Mouse (Mus musculus): Measurements from ENCODE around the gene Plscr3. TPM values are rescaled to one million over a fixed set of nuclear protein-coding genes. Genes with fewer than 3 reads are reported as not detected.

Plscr3 gene
- polyA plus RNA-seq, 1 experiment = 128 TPM

DNA sequence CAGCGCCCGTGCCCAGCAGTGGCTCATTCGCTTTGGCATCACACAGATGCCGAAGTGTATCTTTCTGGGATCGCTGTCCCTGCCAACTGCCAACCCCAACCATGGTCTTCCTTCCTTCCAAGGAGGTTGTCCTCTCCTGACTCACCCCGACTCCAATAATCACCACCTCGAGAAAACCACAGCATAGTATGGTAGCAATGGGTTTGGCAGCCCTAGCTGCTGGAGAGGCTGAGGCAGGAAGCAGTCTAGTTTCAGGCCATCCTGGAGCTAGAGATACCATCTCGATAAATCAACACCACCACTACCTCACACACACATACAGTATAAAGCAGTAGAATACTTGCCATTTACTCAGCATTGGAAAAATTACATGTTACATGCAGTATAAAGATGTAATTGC lies 27.3 kb upstream of the Plscr3 start:
- no peaks in the 10 kb centered on the region for H3K4me1 ChIP-seq (ENCODE audit: control insufficient read depth, insufficient read depth, low read length)
- no peak overlapping the region for H3K27ac ChIP-seq (ENCODE audit: insufficient read depth, low read length)
- H3K4me3 ChIP-seq (ENCODE audit: insufficient read depth, low read length) = no peak overlapping the region
- TF ChIP-seq POLR2A (IDR thresholded peaks at IDR 0.05; ENCODE audit: low read depth, low read length) = no peak
- TF ChIP-seq CTCF (IDR thresholded peaks at IDR 0.05; ENCODE audit: borderline replicate concordance, insufficient read depth, low read length) = no peak

DNA sequence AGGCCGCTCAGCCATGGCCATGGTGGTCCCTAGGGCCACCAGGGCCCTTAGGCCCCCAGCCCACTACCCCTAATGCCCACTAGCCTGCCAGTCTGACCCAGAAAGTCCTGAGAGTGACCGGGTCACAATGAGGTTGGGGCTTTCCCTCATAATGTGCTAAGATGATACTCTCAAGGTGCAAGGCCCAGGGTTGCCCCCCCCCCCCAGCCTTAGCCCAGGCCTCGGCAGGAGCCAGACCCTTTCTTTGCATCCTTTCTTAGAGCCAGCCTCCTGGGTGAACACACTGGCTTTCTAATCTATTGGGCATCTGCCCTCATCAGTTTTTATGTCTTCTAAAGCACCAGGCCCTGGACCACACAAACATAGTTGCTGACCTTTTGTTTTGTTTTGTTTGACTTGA lies 24.1 kb upstream of the Plscr3 start, which contains the start of gene Spem1:
Gene Spem1, minus strand, starts transcription at position 101 of the 400 bp plus-strand sequence.
- Histone ChIP-seq H3K4me1 (ENCODE audit: control insufficient read depth, insufficient read depth, low read length) (no peaks in the 10 kb centered on the region), H3K27ac (ENCODE audit: insufficient read depth, low read length) (no peak within 1 kb of the TSS), H3K4me3 (ENCODE audit: insufficient read depth, low read length) (no peak within 1 kb of the TSS)
- no peak for TF ChIP-seq POLR2A (IDR thresholded peaks at IDR 0.05; ENCODE audit: low read depth, low read length)
- TF ChIP-seq CTCF (IDR thresholded peaks at IDR 0.05; ENCODE audit: borderline replicate concordance, insufficient read depth, low read length) = no peak

DNA sequence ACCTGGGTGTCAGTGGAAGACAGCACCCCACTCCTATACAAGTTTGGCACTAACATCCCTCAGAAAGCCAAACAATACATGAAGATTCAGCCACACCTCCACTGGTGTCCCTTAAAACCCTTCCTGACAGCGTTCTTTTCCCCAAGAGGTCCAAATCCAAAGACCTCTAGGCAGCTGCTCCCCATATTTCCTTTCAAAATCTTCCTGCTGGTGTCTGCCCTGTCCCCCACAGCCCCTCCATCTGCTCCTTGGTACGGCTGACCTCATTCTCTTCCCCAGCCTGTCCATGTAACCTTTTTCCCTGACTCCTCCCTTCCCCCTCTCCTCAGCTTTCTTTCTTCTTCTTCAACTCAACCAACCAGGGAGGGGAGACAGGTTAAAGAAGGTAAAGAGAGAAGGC lies 22.7 kb upstream of the Plscr3 start:
- H3K4me1 ChIP-seq (ENCODE audit: control insufficient read depth, insufficient read depth, low read length) = no peaks in the 10 kb centered on the region
- no peak overlapping the region for H3K4me3 ChIP-seq (ENCODE audit: insufficient read depth, low read length)
- H3K27ac ChIP-seq (ENCODE audit: insufficient read depth, low read length) = no peak overlapping the region
- no peak for TF ChIP-seq CTCF (IDR thresholded peaks at IDR 0.05; ENCODE audit: borderline replicate concordance, insufficient read depth, low read length)
- no peak for TF ChIP-seq POLR2A (IDR thresholded peaks at IDR 0.05; ENCODE audit: low read depth, low read length)

DNA sequence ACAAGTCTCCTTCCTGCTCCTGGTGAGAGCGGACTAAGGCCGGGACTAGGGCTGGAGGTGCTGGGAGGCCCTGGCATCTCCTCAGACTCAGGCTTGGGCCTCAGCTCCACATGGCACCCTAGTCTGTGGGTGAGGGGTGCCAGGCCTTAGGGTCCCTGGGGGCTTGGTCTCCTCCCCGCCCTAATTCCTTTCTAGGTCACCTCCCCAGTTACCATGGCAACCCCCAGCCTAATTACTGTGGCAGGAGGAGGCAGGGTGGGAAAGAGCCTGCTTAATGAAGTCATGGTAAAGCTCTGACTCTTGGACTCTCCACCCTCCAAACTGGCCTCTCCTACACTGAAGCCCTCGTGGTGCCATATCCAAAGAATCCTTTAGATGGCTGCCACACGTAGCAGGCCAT lies 17.3 kb upstream of the Plscr3 start:
- TF ChIP-seq CTCF (IDR thresholded peaks at IDR 0.05; ENCODE audit: borderline replicate concordance, insufficient read depth, low read length) = no peak
- TF ChIP-seq POLR2A (IDR thresholded peaks at IDR 0.05; ENCODE audit: low read depth, low read length) = no peak
- Histone ChIP-seq H3K4me1 (ENCODE audit: control insufficient read depth, insufficient read depth, low read length) (no peaks in the 10 kb centered on the region), H3K27ac (ENCODE audit: insufficient read depth, low read length) (no peak overlapping the region), H3K4me3 (ENCODE audit: insufficient read depth, low read length) (no peak overlapping the region)

DNA sequence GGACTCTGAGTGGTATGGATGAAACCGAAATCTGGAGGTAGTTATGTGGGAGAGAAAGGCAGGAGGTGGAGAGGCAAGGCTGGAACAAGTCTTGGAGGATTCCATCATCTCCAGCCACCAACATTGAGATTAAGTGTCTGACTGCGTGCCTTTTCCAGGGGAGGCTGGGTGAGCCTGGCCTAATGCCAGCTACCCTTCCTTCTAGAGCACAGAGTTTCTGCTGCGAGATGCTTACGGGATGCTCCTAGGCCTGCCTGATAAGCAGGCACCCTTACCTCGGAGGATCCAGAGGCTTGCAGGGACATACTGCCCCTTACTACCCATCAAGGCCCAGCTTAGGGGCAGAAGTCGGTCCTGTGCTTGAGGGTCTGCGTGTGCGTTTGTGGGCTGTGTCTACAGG lies 12.6 kb upstream of the Plscr3 start:
- no peak for TF ChIP-seq POLR2A (IDR thresholded peaks at IDR 0.05; ENCODE audit: low read depth, low read length)
- TF ChIP-seq CTCF (IDR thresholded peaks at IDR 0.05; ENCODE audit: borderline replicate concordance, insufficient read depth, low read length) = no peak
- no peak overlapping the region for H3K27ac ChIP-seq (ENCODE audit: insufficient read depth, low read length)
- H3K4me1 ChIP-seq (ENCODE audit: control insufficient read depth, insufficient read depth, low read length) = peaks cover 3% of the 10 kb centered on the region; the same call in 1 of the 2 replicates
- no peak overlapping the region for H3K4me3 ChIP-seq (ENCODE audit: insufficient read depth, low read length)

DNA sequence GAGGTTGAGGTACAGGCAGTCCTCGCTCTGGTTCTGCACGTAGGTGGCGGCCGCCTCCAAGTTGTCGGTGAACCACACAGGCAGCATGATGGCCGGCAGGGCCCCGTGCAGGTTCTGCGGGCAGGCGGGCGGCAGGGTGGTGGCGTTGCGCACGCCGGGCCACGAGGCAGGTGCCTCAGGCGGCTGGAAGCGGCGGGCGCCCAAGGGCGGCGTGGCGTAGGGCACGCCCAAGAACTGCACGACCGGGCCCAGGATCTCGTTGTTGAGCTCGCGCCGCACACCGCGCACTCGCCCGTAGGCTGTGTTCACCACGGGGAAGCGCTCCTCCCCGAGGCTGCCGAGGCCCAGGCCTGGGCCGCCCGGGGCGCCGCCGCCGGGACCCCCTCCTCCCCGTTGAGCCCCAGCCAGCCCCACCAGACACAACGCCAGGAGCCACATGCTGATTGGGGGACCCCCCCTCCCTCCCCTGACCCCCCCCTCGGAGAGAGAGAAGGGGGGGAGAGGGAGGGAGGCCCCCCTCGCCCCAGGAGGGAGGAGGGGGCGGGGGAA lies 12.1 kb upstream of the Plscr3 start:
- TF ChIP-seq POLR2A (IDR thresholded peaks at IDR 0.05; ENCODE audit: low read depth, low read length) (no peak), CTCF (IDR thresholded peaks at IDR 0.05; ENCODE audit: borderline replicate concordance, insufficient read depth, low read length) (no peak)
- H3K4me1 ChIP-seq (ENCODE audit: control insufficient read depth, insufficient read depth, low read length) = peaks cover 3% of the 10 kb centered on the region; the same call in 1 of the 2 replicates
- no peak overlapping the region for H3K27ac ChIP-seq (ENCODE audit: insufficient read depth, low read length)
- no peak overlapping the region for H3K4me3 ChIP-seq (ENCODE audit: insufficient read depth, low read length)

DNA sequence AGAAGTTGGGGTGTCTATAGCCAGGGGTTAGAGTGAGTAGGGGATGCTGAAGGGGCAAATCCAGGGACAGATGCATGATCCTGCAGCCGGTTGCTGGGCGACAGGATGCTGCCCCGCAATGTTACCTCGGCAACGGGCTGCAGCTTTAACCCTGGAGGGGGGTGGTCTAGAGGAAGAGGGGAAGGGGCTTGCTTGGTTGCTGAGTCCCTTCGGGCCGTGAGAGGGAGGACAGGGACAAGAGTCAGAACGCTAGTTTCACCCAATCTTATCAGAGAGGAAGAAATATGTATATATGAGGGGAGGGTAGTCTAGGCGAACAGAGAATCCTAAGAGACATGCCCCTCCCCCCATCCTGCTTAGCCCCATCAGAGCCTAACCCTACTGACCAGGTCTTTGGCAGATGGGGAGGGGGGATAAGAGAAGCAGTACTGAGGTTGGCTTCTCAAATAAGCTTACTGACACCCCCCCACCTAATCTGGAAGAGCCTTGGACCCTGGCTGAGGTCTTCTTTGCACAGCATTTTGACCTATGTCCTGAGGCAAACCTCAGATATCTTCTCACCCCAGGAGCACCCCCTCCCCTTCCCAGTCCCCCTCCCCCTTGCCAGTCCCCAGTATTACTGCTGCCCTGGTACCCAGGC lies 10.7 kb upstream of the Plscr3 start:
- H3K4me3 ChIP-seq (ENCODE audit: insufficient read depth, low read length) = no peak overlapping the region
- peaks cover 3% of the 10 kb centered on the region; the same call in 1 of the 2 replicates for H3K4me1 ChIP-seq (ENCODE audit: control insufficient read depth, insufficient read depth, low read length)
- H3K27ac ChIP-seq (ENCODE audit: insufficient read depth, low read length) = no peak overlapping the region
- TF ChIP-seq POLR2A (IDR thresholded peaks at IDR 0.05; ENCODE audit: low read depth, low read length) = no peak
- no peak for TF ChIP-seq CTCF (IDR thresholded peaks at IDR 0.05; ENCODE audit: borderline replicate concordance, insufficient read depth, low read length)

DNA sequence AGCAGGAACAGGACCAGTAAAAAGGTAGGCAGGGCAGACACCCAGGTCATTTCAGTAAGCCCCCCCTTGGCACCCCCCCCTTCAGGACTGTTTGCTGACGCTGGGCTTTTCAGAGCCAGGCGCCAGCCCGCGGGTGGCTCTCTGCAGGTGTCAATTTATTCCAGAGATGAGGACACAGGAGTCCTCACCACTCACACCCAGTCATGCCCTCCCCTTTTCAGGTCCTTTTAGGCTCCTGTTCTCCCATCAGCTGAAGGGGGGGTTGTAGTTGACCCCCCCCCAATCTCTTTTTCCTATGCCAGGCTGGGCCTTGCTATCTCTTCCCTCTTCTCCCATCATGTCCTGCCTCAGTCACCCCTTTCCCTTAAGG lies 10.2 kb upstream of the Plscr3 start:
- peaks cover 3% of the 10 kb centered on the region; the same call in 1 of the 2 replicates for H3K4me1 ChIP-seq (ENCODE audit: control insufficient read depth, insufficient read depth, low read length)
- no peak for TF ChIP-seq CTCF (IDR thresholded peaks at IDR 0.05; ENCODE audit: borderline replicate concordance, insufficient read depth, low read length)
- no peak for TF ChIP-seq POLR2A (IDR thresholded peaks at IDR 0.05; ENCODE audit: low read depth, low read length)
- no peak overlapping the region for H3K27ac ChIP-seq (ENCODE audit: insufficient read depth, low read length)
- peak overlapping the region; percentile 76 for H3K4me3 ChIP-seq (ENCODE audit: insufficient read depth, low read length)

DNA sequence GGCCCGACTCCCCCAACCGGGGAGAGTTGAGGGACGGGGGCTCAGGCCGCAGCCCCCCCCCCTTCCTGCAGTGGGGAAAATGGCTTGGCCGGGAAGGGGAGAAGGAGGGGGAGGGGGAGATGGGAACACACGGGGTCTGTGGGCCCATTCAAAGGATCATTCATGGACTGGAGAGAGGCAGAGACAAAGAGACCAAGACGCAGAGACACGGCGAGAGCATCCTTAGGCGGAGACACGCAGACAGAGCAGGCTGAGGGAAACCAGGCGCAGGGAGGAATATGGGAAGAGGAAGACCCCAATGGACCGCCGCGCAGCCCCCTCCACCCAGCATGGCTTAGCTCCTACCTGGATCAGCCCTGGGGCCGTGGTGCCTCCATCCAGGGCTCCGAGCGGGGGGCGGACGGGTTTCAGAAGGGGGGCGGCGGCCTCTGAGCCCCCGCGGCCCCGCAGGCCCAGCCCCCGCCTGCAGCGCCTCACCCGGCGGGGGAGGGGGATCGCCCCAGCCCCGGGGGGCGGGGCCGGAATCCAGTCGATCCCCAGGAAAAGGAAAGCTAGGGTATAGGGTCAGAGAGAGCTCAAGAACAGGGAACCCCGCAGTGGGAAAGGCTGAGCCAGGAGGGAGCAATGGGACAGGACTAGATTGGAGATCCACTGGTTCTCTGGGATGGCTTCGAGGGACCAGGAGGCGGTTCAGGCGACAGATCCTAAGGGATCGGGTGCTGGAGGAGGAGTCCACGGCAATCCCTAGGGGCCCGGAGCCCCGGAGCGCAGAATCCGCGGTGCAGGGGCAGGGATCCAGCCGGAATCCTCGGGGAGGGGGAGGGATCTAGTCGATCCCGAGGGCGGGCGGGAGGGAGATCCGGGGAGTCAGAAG lies 9.2 kb upstream of the Plscr3 start:
- peaks cover 3% of the 10 kb centered on the region; the same call in 1 of the 2 replicates for H3K4me1 ChIP-seq (ENCODE audit: control insufficient read depth, insufficient read depth, low read length)
- no peak overlapping the region for H3K27ac ChIP-seq (ENCODE audit: insufficient read depth, low read length)
- TF ChIP-seq CTCF (IDR thresholded peaks at IDR 0.05; ENCODE audit: borderline replicate concordance, insufficient read depth, low read length) (no peak), POLR2A (IDR thresholded peaks at IDR 0.05; ENCODE audit: low read depth, low read length) (no peak)
- peak overlapping the region; percentile 76 for H3K4me3 ChIP-seq (ENCODE audit: insufficient read depth, low read length)

DNA sequence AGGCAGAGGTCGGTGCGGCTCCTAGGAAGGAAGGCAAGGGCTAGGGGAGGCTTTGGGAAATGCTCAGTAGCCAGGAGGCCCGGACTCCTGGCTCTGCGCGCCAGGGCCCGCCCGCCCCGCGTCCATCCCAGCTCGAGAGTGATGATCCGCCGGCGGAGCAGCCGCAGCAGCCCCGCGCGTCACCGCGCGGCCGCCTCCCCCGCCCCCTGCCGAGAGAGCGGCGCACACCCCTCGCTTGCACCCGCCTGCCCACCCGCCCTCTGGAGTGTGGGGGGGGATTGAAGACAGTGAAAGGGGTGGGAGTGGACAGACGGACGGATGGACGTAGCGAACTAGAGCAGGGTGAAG lies 8.6 kb upstream of the Plscr3 start, which contains the start of gene Nlgn2:
Gene Nlgn2, minus strand, starts transcription at position 181 of the 348 bp plus-strand sequence.
- Histone ChIP-seq H3K4me3 (ENCODE audit: insufficient read depth, low read length) (peak within 1 kb of the TSS; percentile 76), H3K4me1 (ENCODE audit: control insufficient read depth, insufficient read depth, low read length) (peaks cover 3% of the 10 kb centered on the region; the same call in 1 of the 2 replicates), H3K27ac (ENCODE audit: insufficient read depth, low read length) (peak within 1 kb of the TSS; percentile 35)
- TF ChIP-seq CTCF (IDR thresholded peaks at IDR 0.05; ENCODE audit: borderline replicate concordance, insufficient read depth, low read length) (no peak), POLR2A (IDR thresholded peaks at IDR 0.05; ENCODE audit: low read depth, low read length) (peak; percentile 53)

All from embryonic fibroblast, embryonic 13.5 days (primary cell).